Mouse (Mus musculus): ENCODE results near the gene Pitpnb. TPM values are rescaled to one million over a fixed set of nuclear protein-coding genes. Genes with fewer than 3 reads are reported as not detected.

The Pitpnb gene
- polyA plus RNA-seq, 1 experiment from 2014 or later: 61.0 TPM

- Histone ChIP-seq H3K27ac (no peak overlapping the region), H3K4me1 (replicated peaks) (peaks cover 27% of the 10 kb centered on the region), H3K4me2 (no peak overlapping the region), H3K4me3 (no peak overlapping the region), H3K27me3 (peaks cover 39% of the 10 kb centered on the region), H3K9ac (no peak overlapping the region), H3K36me3 (no peaks in the 10 kb centered on the region), H3K9me3 (replicated peaks) (no peaks in the 10 kb centered on the region)
- no peak for ATAC-seq (replicated peaks; ENCODE audit: insufficient number of reproducible peaks, insufficient read depth, low FRiP score, low read depth)
- WGBS: 57% methylated on average over 4 of the region's 4 CpGs
Measured at GRCm38 (mm10) chr5:111399271-111399670, 68.7 kb downstream of the Pitpnb start.

- WGBS: 66% methylated on average over 19 of the region's 19 CpGs
- Histone ChIP-seq H3K27me3 (peaks cover 34% of the 10 kb centered on the region), H3K4me1 (replicated peaks) (0 out of 2 replicates have a peak, but pooled peaks cover 6% of the 10 kb centered on the region), H3K9ac (no peak overlapping the region), H3K4me2 (no peak overlapping the region), H3K4me3 (no peak overlapping the region), H3K27ac (no peak overlapping the region), H3K9me3 (replicated peaks) (no peaks in the 10 kb centered on the region), H3K36me3 (no peaks in the 10 kb centered on the region)
- no peak for ATAC-seq (replicated peaks; ENCODE audit: insufficient number of reproducible peaks, insufficient read depth, low FRiP score, low read depth)
Measured at GRCm38 (mm10) chr5:111401879-111402650, 71.5 kb downstream of the Pitpnb start.

GRCm38 (mm10) chr5:111402651-111402996 is 72.1 kb downstream of the Pitpnb start:
- WGBS: 74% methylated on average over 6 of the region's 6 CpGs
- no peak overlapping the region for H3K4me3 ChIP-seq
- ATAC-seq (replicated peaks; ENCODE audit: insufficient number of reproducible peaks, insufficient read depth, low FRiP score, low read depth): no peak

GRCm38 (mm10) chr5:111404721-111405120 is 74.2 kb downstream of the Pitpnb start:
- 72% methylated on average over 6 of the region's 6 CpGs for WGBS
- Histone ChIP-seq H3K4me2 (no peak overlapping the region), H3K4me3 (no peak overlapping the region), H3K9me3 (replicated peaks) (no peaks in the 10 kb centered on the region), H3K4me1 (replicated peaks) (peaks cover 23% of the 10 kb centered on the region), H3K27me3 (peaks cover 12% of the 10 kb centered on the region; the same call in 1 of the 2 replicates), H3K27ac (no peak overlapping the region), H3K9ac (no peak overlapping the region), H3K36me3 (no peaks in the 10 kb centered on the region)
- no peak for ATAC-seq (replicated peaks; ENCODE audit: insufficient number of reproducible peaks, insufficient read depth, low FRiP score, low read depth)

More at GRCm38 (mm10) chr5:111402651-111402996, 72.1 kb downstream of the Pitpnb start:
- no peaks in the 10 kb centered on the region for H3K9me3 ChIP-seq (replicated peaks)
- no peak overlapping the region for H3K9ac ChIP-seq
- no peaks in the 10 kb centered on the region for H3K36me3 ChIP-seq
- H3K27me3 ChIP-seq: peaks cover 29% of the 10 kb centered on the region
- no peak overlapping the region for H3K4me2 ChIP-seq
- 0 out of 2 replicates have a peak, but pooled peaks cover 6% of the 10 kb centered on the region for H3K4me1 ChIP-seq (replicated peaks)
- no peak overlapping the region for H3K27ac ChIP-seq

- Histone ChIP-seq H3K4me1 (replicated peaks) (peaks cover 25% of the 10 kb centered on the region), H3K9me3 (replicated peaks) (no peaks in the 10 kb centered on the region), H3K27ac (peak overlapping the region; percentile 67), H3K4me2 (peak overlapping the region; percentile 28; the same call in 1 of the 2 replicates), H3K36me3 (no peaks in the 10 kb centered on the region), H3K27me3 (peaks cover 19% of the 10 kb centered on the region; the same call in 1 of the 2 replicates), H3K4me3 (no peak overlapping the region), H3K9ac (0 out of 2 replicates have a peak overlapping the region, but pooled peaks have one; percentile 21)
- WGBS: 12% methylated on average over 14 of the region's 14 CpGs
- peak; percentile 73 for ATAC-seq (replicated peaks; ENCODE audit: insufficient number of reproducible peaks, insufficient read depth, low FRiP score, low read depth)
Measured at GRCm38 (mm10) chr5:111408470-111409105, 78.0 kb downstream of the Pitpnb start.

- H3K4me2 ChIP-seq: no peak overlapping the region
- WGBS: 3% methylated on average over 1 of the region's 1 CpGs
- H3K36me3 ChIP-seq: no peaks in the 10 kb centered on the region
- ATAC-seq (replicated peaks; ENCODE audit: insufficient number of reproducible peaks, insufficient read depth, low FRiP score, low read depth): no peak
- H3K4me3 ChIP-seq: no peak overlapping the region
- H3K4me1 ChIP-seq (replicated peaks): peaks cover 28% of the 10 kb centered on the region
- no peak overlapping the region for H3K9ac ChIP-seq
- H3K27me3 ChIP-seq: peaks cover 24% of the 10 kb centered on the region; the same call in 1 of the 2 replicates
- no peak overlapping the region for H3K27ac ChIP-seq
- no peaks in the 10 kb centered on the region for H3K9me3 ChIP-seq (replicated peaks)
Measured at GRCm38 (mm10) chr5:111409412-111410044, 79.0 kb downstream of the Pitpnb start.

- Histone ChIP-seq H3K9me3 (replicated peaks) (no peaks in the 10 kb centered on the region), H3K9ac (no peak overlapping the region), H3K36me3 (no peaks in the 10 kb centered on the region), H3K27me3 (peaks cover 30% of the 10 kb centered on the region), H3K27ac (no peak overlapping the region), H3K4me1 (replicated peaks) (peaks cover 30% of the 10 kb centered on the region), H3K4me2 (no peak overlapping the region), H3K4me3 (no peak overlapping the region)
- ATAC-seq (replicated peaks; ENCODE audit: insufficient number of reproducible peaks, insufficient read depth, low FRiP score, low read depth): no peak
- 45% methylated on average over 3 of the region's 3 CpGs for WGBS
Measured at GRCm38 (mm10) chr5:111410665-111411064, 80.1 kb downstream of the Pitpnb start.

GRCm38 (mm10) chr5:111414192-111414591 is 83.6 kb downstream of the Pitpnb start:
- H3K4me3 ChIP-seq: no peak overlapping the region
- no peak overlapping the region for H3K4me2 ChIP-seq
- WGBS: 5% methylated on average over 5 of the region's 5 CpGs
- H3K9me3 ChIP-seq (replicated peaks): no peaks in the 10 kb centered on the region
- peaks cover 40% of the 10 kb centered on the region for H3K27me3 ChIP-seq
- no peak overlapping the region for H3K27ac ChIP-seq
- ATAC-seq (replicated peaks; ENCODE audit: insufficient number of reproducible peaks, insufficient read depth, low FRiP score, low read depth): no peak
- H3K4me1 ChIP-seq (replicated peaks): peaks cover 43% of the 10 kb centered on the region
- H3K36me3 ChIP-seq: no peaks in the 10 kb centered on the region
- no peak overlapping the region for H3K9ac ChIP-seq

GRCm38 (mm10) chr5:111414770-111415249 is 84.2 kb downstream of the Pitpnb start:
- Histone ChIP-seq H3K4me1 (replicated peaks) (peaks cover 44% of the 10 kb centered on the region), H3K4me2 (no peak overlapping the region), H3K4me3 (no peak overlapping the region), H3K36me3 (no peaks in the 10 kb centered on the region), H3K27ac (no peak overlapping the region), H3K27me3 (peaks cover 45% of the 10 kb centered on the region), H3K9ac (no peak overlapping the region), H3K9me3 (replicated peaks) (no peaks in the 10 kb centered on the region)
- WGBS: 60% methylated on average over 4 of the region's 4 CpGs
- no peak for ATAC-seq (replicated peaks; ENCODE audit: insufficient number of reproducible peaks, insufficient read depth, low FRiP score, low read depth)

GRCm38 (mm10) chr5:111415575-111415974 is 85.0 kb downstream of the Pitpnb start:
- H3K4me3 ChIP-seq: peak overlapping the region; percentile 80
- peaks cover 52% of the 10 kb centered on the region for H3K27me3 ChIP-seq
- no peaks in the 10 kb centered on the region for H3K9me3 ChIP-seq (replicated peaks)
- H3K4me2 ChIP-seq: peak overlapping the region; percentile 98
- WGBS: 9% methylated on average over 14 of the region's 14 CpGs
- ATAC-seq (replicated peaks; ENCODE audit: insufficient number of reproducible peaks, insufficient read depth, low FRiP score, low read depth): no peak
- H3K27ac ChIP-seq: no peak overlapping the region
- H3K9ac ChIP-seq: no peak overlapping the region
- H3K4me1 ChIP-seq (replicated peaks): peaks cover 48% of the 10 kb centered on the region
- H3K36me3 ChIP-seq: no peaks in the 10 kb centered on the region

GRCm38 (mm10) chr5:111416048-111416447 is 85.5 kb downstream of the Pitpnb start:
- peak overlapping the region; percentile 84; the same call in 1 of the 2 replicates for H3K9ac ChIP-seq
- H3K4me1 ChIP-seq (replicated peaks): peaks cover 49% of the 10 kb centered on the region
- peak overlapping the region; percentile 83; the same call in 1 of the 2 replicates for H3K27ac ChIP-seq
- H3K9me3 ChIP-seq (replicated peaks): no peaks in the 10 kb centered on the region
- ATAC-seq (replicated peaks; ENCODE audit: insufficient number of reproducible peaks, insufficient read depth, low FRiP score, low read depth): no peak
- 0 out of 2 replicates have a peak, but pooled peaks cover 2% of the 10 kb centered on the region for H3K36me3 ChIP-seq
- H3K4me3 ChIP-seq: peak overlapping the region; percentile 80
- WGBS: 2% methylated on average over 13 of the region's 13 CpGs
- peak overlapping the region; percentile 98 for H3K4me2 ChIP-seq
- H3K27me3 ChIP-seq: peaks cover 57% of the 10 kb centered on the region

Data from heart, embryonic 15.5 days (tissue).